Mouse (Mus musculus): Measurements from ENCODE around the gene B4galt3.
A peak's percentile ranks its signal among the peaks of the same experiment; 100 is the strongest.

Gene B4galt3

DNA sequence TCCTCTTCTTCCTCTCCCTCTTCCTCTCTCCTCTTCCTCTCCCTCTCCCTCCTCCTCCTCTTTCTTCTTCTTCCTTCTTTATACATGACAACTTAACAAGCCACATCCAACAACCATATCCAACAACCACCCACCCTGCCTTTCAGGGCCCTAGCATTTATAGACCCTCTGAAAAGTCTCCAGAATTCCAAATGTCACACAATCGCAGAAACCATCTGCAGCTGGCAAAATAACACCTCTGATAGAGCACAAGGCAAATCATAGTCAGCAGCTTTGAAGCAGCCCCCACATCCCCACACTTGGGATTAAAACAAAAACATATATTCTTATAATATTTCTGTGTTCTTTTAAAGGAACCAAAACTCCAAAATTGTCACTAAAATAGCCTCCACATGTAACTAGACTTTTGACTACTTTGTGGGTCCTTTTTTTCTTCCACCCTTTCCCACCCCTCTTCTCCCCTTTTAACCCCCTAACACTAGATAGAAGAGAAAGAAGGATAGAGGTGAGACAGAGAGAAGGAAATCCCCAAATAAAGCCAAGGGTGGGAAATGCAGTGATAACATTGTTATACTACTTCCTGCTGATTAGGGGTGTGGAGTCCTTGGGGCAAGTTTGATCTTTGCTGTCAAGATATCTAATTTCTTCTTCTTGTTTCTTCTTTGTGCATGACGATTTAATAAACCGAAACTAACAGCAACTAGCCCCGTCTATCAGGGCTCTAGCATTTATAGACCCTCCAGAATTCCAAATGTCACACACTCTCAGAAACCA, 4.0 kb upstream of the B4galt3 start:
- no peak for DNase-seq

DNA sequence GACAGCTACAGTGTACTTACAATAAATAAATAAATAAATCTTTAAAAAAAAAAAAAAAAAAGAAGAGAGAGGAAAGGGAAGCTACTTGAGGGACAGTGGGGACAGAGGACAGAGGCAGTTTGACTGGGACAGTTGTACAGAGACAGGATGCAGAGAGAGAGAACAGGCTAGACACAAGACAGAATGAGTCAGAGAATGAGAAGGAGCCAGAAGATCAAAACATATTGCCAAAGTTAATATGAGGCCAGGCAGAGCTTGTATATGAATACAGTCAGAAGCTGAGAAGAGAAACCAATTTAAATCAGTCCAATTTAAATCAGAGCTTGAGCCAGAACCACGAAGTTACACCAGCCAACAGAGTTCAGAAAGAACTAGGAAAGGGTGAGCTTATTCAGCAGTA, 1.8 kb upstream of the B4galt3 start:
- DNase-seq: no peak

DNA sequence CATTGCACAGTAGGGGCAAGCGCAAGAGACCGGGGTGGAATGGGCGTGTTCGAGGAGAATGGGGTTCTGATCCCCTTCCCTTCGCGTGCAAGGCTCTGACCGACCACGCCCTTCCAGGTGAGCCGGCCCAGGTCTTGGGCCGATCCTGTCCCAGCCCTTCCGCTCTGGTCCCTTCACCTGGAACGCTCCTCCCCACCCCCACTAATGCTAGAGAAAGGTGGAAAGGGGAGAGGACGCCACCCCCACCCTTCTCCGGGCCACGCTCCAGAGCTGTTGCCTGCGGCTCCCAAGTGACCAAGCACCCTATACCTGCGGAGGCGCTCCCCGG, 409 bp downstream of the B4galt3 start:
- DNase-seq: no peak

DNA sequence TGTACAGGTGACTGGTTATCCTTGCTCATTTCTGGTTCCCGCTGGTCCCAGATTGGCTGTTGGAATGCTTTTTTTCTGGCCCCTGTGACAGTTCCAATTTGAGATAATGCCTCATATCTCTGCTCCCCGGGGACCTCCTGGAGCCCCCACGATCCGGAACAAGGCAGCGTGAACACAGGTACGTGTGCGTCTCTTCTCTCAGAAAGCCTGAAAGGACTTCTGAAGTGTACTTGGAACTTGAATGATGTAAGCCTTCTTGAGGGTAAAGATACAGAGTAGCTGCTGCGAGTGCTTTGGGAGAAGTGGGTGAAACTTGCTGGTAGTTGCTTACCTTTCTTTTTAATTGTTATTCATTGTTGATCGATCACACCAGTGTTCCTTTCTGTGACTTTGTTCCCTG, 1.1 kb downstream of the B4galt3 start:
- no peak for DNase-seq

DNA sequence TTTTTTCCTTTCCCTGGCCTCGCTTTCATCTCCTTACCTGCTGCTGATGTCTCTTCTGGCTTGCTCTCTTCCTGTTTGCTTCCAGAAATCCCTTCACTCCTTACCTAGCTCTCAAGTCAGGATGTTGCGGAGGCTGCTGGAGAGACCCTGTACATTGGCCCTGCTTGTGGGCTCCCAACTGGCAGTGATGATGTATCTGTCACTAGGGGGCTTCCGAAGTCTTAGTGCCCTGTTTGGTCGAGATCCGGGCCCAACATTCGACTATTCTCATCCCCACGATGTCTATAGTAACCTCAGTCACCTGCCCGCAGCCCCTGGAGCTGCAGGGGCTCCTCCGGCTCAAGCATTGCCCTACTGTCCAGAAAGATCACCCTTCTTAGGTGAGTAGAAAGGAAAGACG, 1.5 kb downstream of the B4galt3 start:
- DNase-seq: no peak

DNA sequence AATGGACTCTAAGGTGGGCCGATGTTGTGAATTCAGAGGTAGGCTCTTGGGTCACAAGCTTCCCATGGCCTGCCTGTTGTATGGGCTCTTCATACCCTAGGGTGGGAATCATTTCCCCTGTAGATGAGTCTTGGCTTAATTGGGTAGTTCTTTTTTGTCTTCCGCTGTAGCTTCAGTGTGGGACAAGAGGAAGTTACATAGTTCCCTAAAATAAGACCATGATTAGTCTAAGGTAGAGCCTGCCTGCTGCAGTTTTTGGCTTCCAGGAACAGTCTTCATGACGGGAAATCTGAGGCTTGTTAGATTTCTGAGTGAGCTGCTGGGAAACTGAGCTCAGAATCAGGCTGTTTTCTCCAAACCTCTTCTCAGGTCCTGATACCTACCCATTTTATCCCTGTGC, 2.0 kb downstream of the B4galt3 start:
- DNase-seq: no peak

DNA sequence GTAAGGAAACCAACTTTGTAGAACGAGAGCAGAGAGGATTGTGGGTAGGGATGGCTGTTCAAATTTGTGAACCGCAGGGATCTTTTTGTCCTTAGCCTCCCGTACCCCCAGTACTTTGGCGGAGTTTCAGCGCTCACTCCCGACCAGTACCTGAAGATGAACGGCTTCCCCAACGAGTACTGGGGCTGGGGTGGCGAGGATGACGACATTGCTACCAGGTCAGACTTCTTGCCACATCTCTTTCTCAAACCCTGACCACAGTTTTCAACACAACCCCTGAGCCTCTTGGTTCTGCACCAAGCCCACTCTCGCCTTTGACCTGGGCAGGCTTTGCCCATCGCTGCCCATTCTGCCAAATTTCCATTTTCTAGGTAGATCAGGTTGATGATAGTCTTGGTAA, 4.0 kb downstream of the B4galt3 start:
- no peak for DNase-seq

DNA sequence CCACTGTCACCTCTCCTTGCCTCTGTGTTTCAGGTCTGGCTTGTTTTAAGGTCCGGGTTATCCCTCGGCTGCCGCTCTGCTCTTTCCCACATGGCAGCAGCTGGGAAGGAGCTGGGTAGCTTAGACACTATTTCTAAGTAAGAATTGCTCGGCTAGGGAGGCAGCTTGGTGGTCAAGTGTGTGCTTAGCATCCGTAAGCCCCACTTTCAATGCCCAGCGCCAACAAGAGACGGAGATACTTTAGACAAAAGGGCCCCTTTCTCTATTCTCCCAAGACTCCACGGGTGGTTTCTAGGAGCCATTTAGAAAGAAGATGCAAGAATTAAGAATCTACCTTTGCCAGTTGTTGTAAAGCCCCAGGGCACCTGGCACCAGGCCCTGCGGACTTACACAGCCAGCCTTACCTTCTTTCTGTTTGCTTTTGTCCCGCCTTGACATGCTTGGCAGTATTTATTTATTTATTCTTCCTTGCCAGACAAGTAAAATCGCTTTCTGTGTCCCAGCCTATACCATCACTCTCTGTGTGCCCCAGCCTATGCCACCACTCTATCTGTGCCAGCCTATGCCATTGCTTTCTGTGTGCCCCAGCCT, 5.1 kb downstream of the B4galt3 start:
- DNase-seq: no peak

DNA sequence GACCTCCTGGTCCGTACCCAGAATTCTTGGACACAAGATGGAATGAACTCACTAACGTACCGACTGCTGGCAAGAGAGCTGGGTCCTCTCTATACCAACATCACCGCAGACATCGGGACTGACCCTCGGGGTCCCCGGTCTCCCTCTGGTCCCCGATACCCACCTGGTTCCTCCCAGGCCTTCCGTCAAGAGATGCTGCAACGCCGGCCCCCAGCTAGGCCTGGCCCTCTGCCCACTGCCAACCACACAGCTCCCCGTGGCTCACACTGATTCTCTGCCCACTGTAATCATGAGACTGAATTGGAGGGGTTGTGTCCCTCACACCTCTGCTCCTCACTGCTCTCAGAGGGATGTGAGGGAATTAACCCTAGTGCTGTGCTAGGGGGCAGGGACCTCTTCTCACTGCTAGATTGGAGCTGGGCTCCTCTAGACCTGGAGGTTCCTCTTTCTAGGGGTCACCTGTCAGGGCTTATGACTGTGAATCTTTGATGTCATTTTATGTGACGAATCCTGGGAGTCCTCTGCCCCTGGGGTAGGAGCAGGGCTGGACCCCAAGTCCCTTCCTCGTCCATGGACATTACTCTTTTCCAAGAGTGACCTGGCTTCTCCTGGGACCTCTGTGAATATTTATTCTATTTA, 6.1 kb downstream of the B4galt3 start:
- no peak for DNase-seq

DNA sequence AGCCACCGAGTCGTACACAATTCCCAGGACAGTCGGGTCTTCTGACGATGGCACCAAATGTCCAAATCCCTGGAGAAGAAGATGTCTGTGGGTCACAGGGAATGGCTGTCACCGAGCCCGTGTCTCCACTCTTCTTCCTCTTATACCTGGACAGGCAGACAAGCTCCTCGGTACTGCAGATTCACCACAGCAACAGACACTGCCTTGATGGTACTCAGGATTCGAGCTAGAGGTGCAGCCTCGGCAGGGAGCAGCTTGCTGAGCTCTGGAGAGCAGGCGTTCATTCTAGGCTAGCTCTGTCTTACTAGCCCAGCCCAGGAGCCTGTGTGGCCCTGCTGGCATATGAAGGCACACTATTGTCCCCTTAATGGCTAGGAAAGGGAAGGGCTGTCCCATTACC, 7.6 kb downstream of the B4galt3 start:
- DNase-seq: no peak

DNA sequence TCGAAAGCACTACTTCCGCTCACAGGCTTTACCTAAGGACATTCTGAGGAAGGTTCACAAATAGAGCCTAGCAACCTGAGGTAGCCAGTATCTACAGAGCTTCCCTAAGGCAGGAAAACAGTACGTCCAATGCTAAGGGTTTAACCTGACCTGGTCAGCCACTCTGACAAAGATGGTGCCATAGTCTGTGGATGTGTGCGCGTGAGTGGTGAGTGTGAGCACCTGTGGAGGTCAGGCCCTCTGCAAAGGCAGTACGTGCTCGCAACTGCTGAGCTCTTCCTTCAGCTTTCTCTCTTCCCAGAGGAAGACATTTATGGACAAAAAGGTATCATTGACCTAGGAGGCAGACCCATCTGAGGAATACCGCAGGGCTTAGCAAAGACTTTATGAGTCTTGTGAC, 8.3 kb downstream of the B4galt3 start:
- no peak for DNase-seq

DNA sequence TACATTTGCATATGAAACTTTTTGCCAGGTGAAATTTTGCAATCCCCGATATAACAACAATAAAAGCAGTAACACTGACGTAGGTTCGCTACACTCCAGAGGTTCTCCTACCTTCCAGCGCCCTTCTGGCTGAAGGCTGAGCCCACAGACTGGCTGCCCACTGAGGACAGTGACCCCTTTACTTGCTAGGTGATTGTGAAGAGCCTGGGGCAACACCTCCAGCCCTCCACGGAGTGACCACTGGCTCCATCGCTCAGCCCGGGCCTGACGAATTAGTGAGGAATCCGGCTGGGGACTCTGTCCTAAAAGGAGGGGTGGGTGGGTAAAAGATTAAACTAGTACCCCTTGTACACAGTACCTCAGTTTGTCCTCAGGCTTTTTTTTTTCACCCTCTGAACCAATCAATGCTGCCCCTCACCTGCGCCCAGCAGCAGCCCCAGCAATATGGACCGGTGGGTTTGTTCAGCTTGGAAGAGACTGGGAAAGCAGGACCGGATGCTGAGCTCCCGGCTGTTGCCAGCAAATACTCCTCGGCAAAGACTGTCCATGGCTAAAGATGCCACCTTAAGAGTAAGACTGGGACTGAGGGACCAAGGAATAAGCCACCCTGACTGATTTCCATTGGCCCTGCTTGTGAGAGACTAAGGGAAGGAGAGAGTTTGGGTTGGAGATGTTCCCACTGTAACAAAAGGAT, 9.0 kb downstream of the B4galt3 start:
- no peak for DNase-seq

DNA sequence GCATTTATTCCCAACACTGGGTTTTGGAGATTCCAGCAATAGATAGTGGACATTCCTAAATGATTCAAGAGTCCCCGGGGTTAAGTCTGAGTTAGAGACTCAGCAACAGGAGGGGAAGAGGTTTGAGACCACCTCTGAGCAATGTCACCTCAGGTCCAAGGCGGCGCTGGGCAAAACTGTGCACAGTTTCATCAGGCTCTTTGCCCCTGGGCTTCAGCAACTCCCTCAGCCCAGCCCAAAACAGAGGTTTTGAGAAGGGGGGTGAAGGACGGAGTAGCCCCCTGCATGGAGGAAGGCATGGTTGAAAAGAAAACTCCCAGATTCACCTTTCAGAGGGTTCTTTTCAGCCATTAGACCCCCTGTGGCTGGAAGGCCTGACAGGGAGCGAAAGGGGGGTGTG, 9.6 kb downstream of the B4galt3 start:
- no peak for DNase-seq

DNA sequence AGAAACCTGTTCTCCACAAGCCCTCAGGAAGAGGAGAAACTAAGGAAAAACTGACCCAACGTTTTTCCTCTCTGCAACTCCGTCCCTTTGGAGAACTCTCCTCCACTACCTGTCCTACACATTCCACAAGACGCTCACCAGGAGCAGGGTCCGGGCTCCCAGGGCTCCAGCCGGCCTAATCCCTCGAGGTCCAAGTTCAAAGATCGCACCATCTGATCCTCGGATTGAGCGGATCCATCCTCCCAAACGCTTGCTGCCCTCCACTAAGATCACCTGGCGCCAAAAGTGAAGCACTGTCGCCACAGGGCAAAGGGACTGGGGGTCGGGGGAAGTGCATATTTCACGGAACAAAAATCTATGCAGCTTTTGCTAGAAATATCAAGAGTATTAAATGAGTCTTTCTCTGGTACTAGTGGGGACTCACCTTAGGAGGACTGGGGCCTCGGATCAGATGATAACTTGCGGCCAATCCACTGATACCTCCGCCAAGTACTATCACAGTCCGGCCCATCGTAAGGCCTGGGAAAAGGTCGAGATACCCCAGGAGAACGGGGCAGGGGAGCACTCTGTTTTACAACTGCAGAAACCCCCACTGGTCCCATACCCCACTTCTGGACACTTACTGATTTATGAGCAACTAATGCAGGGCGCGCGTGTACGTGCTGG, 10.3 kb downstream of the B4galt3 start:
- no peak for DNase-seq

DNA sequence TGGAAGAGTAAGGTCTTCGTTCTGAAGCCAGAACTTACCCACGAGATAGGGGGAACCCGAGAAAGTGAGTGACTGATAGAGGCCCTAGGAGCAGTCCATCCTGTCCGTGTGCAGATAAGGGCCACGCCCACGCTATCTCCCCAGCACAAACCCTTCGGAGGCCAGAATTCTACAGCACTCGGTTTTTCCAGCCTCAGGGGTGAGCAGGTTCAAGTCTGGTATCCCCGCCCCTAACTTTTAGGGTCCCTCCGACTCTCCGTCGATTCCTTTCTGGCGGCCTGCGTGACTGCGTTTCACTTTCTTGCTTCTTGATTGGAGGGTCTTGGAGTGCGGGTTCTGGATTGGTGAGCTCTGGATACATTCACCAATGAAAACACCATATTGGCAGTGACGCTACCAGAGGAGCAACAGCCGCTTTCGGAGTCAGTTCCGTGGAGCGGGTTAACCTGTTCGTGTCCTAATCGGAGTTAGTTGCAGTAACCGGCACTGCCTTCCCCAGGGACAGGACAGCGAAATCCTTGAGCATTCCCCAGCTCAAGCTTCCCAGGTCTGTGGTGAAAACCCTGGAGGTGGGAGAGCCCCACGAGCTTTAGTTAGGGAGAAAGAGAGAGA, 10.9 kb downstream of the B4galt3 start, which contains the start of gene Ppox:
Gene Ppox, minus strand, starts transcription at position 271 of the 612 bp plus-strand sequence.
- DNase-seq: peak; percentile 97

DNA sequence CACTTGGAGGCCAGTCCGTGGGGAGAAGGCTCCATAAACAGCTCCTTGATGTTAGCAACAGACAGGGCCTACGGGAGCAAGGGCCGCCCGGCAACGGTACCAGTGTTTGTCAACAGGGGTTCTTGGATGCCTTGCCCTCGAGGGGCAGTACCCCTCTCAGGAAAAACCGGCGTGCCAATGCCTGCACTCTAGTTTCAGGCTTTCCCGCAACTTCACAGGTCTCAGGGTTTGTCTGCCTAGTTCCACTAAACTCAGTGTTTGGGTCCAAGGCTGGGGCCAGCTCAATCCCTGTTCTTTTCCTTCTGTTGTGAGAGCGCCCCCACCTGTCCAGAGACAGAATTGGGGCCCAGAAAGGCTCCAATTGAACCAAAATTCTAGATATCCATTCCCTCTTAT, 11.4 kb downstream of the B4galt3 start:
- peak; percentile 78 for DNase-seq

DNA sequence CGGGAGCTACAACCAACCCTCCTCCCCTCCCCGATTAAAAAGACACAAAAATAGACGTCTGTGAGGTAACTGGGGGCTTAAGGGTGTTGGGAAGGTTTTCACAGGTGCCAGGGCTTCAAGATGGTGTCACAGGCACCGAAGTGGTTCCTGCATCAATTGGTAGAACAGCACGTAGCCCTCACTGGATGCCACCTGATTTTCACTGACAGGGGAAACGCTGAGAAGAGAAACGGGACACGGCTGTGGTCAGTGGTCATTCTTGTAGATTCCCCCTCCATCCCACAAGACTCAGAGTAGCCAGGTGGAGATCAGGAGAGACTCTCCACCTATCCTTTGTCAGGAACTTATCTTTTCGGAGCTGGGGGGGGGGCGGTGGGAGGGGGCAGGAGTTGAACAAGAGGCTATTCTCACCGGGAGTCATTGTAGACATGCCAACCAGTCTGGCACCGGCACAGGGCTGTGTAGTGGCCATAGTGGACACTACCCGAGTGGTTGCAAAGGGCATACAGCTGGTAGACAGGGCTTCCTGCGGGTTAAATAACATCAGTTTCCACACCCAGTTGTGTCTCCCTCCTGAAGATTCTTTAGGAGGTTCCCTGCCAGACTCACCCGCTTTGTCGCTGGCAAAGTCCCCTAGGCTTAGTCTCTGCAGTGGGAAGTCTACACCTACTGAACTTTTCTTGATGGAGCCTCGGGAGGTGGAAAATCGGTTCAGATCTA, 12.1 kb downstream of the B4galt3 start:
- no peak for DNase-seq

DNA sequence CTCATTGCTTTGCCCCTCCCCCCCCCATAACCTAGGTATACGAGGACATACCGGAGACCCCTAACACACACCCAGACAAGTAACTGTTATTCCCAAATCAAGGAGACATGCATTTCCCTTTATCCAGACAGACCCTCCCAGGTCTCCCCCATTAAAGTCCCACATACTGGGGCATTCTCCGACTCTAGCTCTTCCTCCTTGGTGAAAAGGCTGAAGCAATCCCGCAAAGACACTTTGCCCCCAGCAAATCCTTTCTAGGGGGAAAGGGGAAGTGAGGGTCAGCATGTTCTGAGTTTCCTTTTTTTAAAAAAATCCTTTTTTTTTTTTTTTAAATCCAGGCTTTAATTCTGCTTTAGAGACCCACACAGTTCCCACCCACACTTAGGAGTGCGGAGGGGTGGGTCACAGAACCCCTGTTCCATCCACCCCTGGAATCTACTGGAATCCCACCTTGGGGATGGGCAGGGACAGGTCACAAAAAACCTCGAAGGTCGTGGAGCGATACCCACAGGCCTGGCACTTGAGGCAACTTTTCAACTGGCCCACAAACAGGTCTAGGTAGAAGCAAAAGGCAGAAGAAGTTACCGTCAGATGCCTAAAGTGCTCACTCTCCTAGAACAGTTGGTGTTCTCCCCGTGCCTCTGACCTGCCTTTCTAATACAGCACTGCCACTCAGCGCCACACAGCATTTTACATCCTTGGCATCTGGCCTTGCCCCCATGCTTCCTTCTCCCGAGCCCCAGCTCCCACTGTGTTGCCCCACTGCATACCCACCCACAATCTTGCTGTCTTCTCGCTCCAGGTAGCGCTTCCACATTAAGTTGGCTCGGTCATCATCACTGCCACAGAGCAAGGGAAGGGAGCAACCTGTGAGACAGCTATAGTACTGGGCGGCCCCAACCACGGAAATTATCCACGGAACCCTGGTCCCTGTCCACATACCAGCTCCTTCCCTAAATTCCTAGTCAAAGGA, 13.3 kb downstream of the B4galt3 start:
- DNase-seq: no peak

DNA sequence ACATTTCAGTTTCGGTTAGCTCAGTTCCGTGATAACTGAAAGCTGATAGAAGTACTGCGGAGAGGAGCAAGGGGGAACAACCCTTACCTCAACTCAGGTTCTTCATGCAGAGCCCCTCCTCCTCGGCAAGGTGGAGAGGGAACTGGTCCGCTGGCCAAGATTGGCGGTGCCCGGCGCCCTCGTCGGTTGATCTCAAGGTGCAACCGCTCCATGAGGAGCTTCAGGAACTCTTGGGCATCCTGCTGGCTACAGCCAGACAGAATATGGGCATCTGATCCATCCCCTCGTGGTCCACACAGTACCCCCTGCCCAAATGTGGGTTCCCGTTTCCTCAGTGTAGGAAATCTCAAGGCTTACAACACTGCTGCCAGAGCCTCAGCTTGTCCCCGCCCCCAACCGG, 14.4 kb downstream of the B4galt3 start:
- no peak for DNase-seq

DNA sequence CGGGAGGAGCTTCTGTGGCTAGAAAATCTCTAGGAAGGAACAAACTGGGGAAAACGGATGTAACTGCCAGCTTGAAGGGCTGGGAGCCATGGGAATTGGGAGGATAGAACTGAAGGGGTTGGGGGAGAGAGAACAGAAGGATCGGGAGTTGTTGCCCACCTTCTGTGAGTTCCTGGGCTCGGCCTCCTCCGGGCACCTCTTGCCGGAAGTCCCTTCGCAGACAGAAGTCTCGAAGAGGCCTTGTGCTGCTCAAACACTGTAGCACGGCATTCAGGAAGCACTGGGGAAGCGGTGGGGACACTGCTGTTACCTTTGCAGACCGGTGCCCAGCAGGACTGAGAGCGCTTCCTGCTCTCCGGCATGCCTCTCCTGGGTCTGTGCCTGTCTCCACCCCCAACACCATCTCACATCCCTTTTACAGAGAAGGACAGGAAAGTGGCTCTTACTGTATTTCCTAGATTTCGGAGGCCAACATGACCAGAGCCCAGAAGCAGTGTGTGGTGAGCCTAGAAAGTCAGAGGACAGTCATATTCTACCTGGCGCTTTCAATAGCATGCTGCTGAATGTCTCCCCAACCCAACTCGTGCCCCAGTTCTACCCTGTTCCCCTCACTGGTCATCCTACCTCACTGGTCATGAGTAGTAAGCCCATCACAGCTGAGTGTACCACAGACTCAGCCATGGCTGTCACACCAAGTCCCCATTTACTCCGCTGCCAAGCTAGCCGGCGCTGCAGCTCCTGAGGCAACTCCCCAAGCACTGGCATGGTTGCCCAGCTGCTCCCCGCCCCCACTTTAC, 15.2 kb downstream of the B4galt3 start:
- no peak for DNase-seq

Data from right cerebral cortex, adult 18-20 months (tissue).